Mouse (Mus musculus) intestine, postnatal 0 days (tissue): ENCODE measurements at regions not wholly inside any gene's neighbourhood (a gene's known extent, or its start where the extent isn't known, plus 50 kb on each side); places are given as distances from the start of the nearest gene placed in this dataset.
"Not testable (repeated sequence)": the region's sequence is repeated elsewhere in the genome, so short reads cannot be mapped to it uniquely, and the experiment has no call there.

ENCODE experiments used
- ATAC-seq: fragments of 200-750 bp; cut with Nextera tagmentation; 2 replicates; pipeline ENCODE4 v1.8.0; 2017; ENCODE audit warnings: mild to moderate bottlenecking, moderate TSS enrichment, moderate library complexity
- H3K27ac ChIP-seq: fragments of 300-500 bp; sonication (generic); 2 replicates; pipeline ENCODE4 v1.5.1; 2014; ENCODE audit warnings: mild to moderate bottlenecking, low read depth, low read length, moderate library complexity
- H3K27me3 ChIP-seq: fragments of 300-500 bp; sonication (generic); replicated peaks from 2 replicates; pipeline ENCODE4 v1.6.1; 2014; ENCODE audit warnings: low read length, mixed read lengths; ENCODE audit not compliant: control insufficient read depth, insufficient read depth
- H3K36me3 ChIP-seq: fragments of 300-500 bp; sonication (generic); 2 replicates; pipeline ENCODE4 v1.6.1; 2014; ENCODE audit warnings: mild to moderate bottlenecking, moderate library complexity; ENCODE audit not compliant: control insufficient read depth, insufficient read depth
- H3K4me1 ChIP-seq: fragments of 300-500 bp; sonication (generic); replicated peaks from 2 replicates; pipeline ENCODE4 v1.6.1; 2014; ENCODE audit warnings: antibody characterized with exemption, low read length, mixed read lengths; ENCODE audit not compliant: control insufficient read depth, insufficient read depth
- H3K4me2 ChIP-seq: fragments of 300-500 bp; sonication (generic); replicated peaks from 2 replicates; pipeline ENCODE4 v1.6.1; 2014; ENCODE audit warnings: low read depth, mild to moderate bottlenecking, moderate library complexity
- H3K4me3 ChIP-seq: fragments of 300-500 bp; sonication (generic); 2 replicates; pipeline ENCODE4 v1.5.1; 2014; ENCODE audit warnings: low read depth, low read length
- H3K9ac ChIP-seq: fragments of 300-500 bp; sonication (generic); 2 replicates; pipeline ENCODE4 v1.6.1; 2014; ENCODE audit warnings: mild to moderate bottlenecking, low read depth, low read length
- H3K9me3 ChIP-seq: fragments of 300-500 bp; sonication (generic); 2 replicates; pipeline ENCODE4 v1.6.1; 2016; ENCODE audit warnings: mixed run types; ENCODE audit not compliant: control insufficient read depth
- CTCF ChIP-seq: sonication (generic); IDR thresholded peaks from 2 replicates; pipeline ENCODE4 v1.5.1; 2016; ENCODE audit warnings: low read depth, mild to moderate bottlenecking, control low read depth, antibody characterized with exemption, moderate library complexity
- WGBS: fragments of 180-500 bp; shearing (Covaris S2); extraction: QIAGEN DNeasy Blood & Tissue Kit; methylation state at CpG from one replicate; pipeline ENCODE4 v1.1.7; 2014; 5-methylcytosine and 5-hydroxymethylcytosine counted together

DNA sequence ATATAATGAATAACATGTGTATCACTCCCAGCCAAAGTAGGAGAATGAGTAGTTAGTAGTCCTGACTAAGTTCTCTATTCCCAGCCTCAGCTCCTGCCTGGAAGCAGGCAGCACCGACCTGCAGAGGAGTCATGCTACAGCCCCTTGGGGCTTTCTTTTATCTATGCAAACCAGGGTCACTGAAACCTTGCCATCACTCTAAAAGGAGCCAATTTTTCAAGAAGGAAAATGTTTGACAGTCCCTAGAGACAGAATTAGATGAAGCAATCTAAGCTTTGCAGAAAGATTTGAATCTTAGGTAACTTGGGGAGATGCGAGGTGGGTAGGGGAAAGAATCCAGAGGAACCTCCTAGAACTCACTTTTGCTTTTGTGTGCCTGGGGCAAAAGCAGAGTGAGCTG lies 103.5 kb upstream of the Sec61g start:
- H3K9me3 ChIP-seq = no peaks in the 10 kb centered on the region
- no peaks in the 10 kb centered on the region for H3K36me3 ChIP-seq
- TF ChIP-seq CTCF = no peak
- no peaks in the 10 kb centered on the region for H3K4me1 ChIP-seq
- no peak overlapping the region for H3K4me2 ChIP-seq
- H3K4me3 ChIP-seq = no peak overlapping the region
- ATAC-seq = no peak
- WGBS = 58% methylated on average over 2 of the region's 2 CpGs
- H3K9ac ChIP-seq = no peak overlapping the region
- no peaks in the 10 kb centered on the region for H3K27me3 ChIP-seq
- no peak overlapping the region for H3K27ac ChIP-seq

- WGBS = 70% methylated on average over 3 of the region's 3 CpGs
- Histone ChIP-seq H3K27ac (no peak overlapping the region), H3K27me3 (no peaks in the 10 kb centered on the region), H3K9ac (no peak overlapping the region), H3K9me3 (no peaks in the 10 kb centered on the region), H3K4me1 (no peaks in the 10 kb centered on the region), H3K36me3 (no peaks in the 10 kb centered on the region), H3K4me2 (no peak overlapping the region), H3K4me3 (no peak overlapping the region)
- no peak for ATAC-seq
- TF ChIP-seq CTCF = no peak
These were observed 104.2 kb upstream of the Sec61g start for GRCm38 (mm10) chr11:16612524-16612923.

DNA sequence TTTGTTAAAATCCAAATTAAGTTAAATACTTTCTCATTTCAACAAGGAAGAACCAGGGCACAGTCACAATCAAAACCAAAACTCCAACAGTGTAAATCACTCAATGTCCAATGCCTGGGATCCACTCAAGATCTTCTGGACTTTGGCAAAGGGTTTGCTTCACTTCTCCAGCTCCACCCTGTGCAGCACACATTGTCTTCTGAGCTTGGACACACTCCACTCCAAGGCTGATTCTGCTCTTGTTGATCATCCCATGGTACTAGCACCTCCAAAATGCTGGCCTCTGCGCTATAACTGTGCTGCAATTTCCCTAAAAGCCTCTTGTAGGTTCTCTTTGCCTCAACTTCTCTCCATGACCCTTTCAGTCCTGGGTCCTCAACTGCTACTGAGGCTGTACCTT lies 111.5 kb upstream of the Sec61g start:
- TF ChIP-seq CTCF = no peak
- Histone ChIP-seq H3K9ac (no peak overlapping the region), H3K9me3 (no peaks in the 10 kb centered on the region), H3K27me3 (no peaks in the 10 kb centered on the region), H3K4me3 (no peak overlapping the region), H3K4me1 (no peaks in the 10 kb centered on the region), H3K36me3 (no peaks in the 10 kb centered on the region), H3K4me2 (no peak overlapping the region), H3K27ac (no peak overlapping the region)
- WGBS = 83% methylated on average over 1 of the region's 1 CpGs
- no peak for ATAC-seq

DNA sequence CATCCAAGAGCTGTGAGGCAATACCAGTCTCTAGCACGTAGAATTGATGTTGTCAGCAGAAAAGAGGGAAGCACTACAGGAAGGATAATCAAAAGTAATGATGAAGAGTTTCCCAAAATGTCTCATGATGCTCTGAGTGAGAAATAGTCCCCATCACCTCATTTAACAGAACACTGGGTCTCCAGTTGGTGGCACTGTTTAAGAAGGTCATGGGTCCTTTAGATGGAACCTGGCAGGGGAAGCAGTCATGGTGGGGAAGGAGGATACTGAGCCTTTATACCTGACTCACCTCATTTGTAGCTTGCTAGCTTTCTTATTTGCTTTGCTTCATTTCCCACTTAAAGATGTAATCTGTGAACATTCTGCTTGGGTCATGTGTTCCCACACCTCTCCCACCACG lies 115.4 kb upstream of the Sec61g start:
- Histone ChIP-seq H3K27ac (no peak overlapping the region), H3K27me3 (no peaks in the 10 kb centered on the region), H3K9me3 (no peaks in the 10 kb centered on the region), H3K4me2 (no peak overlapping the region), H3K9ac (no peak overlapping the region), H3K36me3 (no peaks in the 10 kb centered on the region), H3K4me3 (no peak overlapping the region), H3K4me1 (no peaks in the 10 kb centered on the region)
- 67% methylated on average over 2 of the region's 2 CpGs for WGBS
- ATAC-seq = no peak
- TF ChIP-seq CTCF = peak; percentile 27

DNA sequence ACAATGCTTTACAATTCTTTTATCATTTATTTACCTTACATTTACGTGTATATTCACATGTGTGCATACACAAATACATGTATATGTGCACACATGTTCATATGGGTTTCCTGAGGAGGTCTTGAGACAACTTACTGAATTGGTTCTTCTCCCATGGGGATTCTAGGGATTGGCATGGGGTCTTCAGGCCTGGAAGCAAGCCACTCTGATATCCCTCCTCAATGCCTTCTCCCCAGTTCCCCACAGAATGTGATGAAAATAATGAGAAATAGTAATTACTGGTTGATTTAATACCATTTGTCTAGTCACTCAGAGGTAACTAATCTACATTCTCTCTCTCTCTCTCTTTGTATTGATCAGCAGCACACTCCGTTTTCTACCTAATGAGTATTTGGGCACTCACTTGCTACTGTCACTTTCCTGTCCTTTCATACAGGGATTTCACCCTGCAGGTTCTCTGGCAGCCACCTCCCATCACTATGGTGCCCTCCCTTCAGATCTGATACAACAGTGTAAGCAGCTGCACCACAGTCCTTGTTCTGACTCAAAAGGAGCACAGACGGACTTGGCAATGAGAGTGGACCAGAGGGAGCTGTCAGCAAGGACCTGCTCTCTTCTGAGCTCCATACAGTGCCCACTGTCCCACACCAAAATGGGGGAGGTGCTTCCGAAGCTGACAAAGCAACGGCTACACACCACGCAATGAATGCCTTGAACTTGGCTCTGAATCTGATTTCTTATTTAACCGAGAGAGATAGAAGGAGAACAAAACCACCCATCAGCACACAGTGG lies 119.2 kb upstream of the Sec61g start:
- H3K4me2 ChIP-seq = no peak overlapping the region
- WGBS = 79% methylated on average over 7 of the region's 7 CpGs
- H3K27ac ChIP-seq = no peak overlapping the region
- TF ChIP-seq CTCF = no peak
- no peaks in the 10 kb centered on the region for H3K27me3 ChIP-seq
- H3K9me3 ChIP-seq = no peaks in the 10 kb centered on the region
- H3K4me1 ChIP-seq = no peaks in the 10 kb centered on the region
- H3K36me3 ChIP-seq = no peaks in the 10 kb centered on the region
- no peak for ATAC-seq
- H3K9ac ChIP-seq = no peak overlapping the region
- H3K4me3 ChIP-seq = no peak overlapping the region

DNA sequence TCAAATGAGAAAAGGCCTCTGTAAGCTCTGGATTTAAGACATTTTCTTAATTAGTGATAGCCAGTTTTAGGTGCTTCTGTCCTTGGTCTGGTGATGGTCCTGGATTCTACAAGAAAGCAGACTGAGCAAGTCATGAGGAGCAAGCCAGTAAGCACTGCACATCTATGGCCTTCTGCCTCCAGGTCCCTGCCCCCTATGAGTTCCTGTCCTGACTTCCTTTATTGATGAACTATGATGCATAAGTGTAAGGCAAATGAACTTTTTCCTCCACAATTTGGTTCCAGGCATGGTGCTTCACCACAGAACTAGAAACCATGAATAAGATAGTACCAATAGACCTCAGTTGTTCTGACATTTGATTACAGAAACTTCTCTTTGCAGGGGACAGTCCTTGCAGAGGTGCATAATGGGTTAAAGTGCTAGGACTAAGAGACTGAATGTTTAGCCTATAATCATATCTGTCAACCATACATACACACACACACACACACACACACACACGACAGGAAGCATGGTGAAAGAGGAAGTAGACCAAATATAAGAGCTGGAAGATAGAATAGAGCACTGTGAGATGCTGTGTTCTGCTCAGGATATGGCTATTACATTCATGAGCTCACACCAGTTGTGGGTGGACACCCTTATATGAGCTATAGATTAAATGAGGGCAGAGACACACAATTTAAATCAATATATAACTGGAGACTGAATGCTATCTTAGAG lies 121.3 kb upstream of the Sec61g start:
- Histone ChIP-seq H3K27me3 (no peaks in the 10 kb centered on the region), H3K4me3 (no peak overlapping the region), H3K9ac (no peak overlapping the region), H3K9me3 (no peaks in the 10 kb centered on the region), H3K4me1 (no peaks in the 10 kb centered on the region), H3K36me3 (no peaks in the 10 kb centered on the region), H3K27ac (no peak overlapping the region), H3K4me2 (no peak overlapping the region)
- no peak for TF ChIP-seq CTCF
- WGBS = 39% methylated on average over 1 of the region's 1 CpGs
- ATAC-seq = no peak

- ATAC-seq, H3K4me1 ChIP-seq, H3K9me3 ChIP-seq, H3K27me3 ChIP-seq, H3K4me3 ChIP-seq, H3K36me3 ChIP-seq, H3K4me2 ChIP-seq, H3K9ac ChIP-seq, H3K27ac ChIP-seq: not testable (repeated sequence)
- WGBS = 95% methylated on average over 11 of the region's 11 CpGs
These were observed 116.2 kb upstream of the Egfr start for GRCm38 (mm10) chr11:16635796-16636195.
